Mouse (Mus musculus): ENCODE results near the gene Foxm1. TPM values are rescaled to one million over a fixed set of nuclear protein-coding genes. Genes with fewer than 3 reads are reported as not detected.

The Foxm1 gene
- polyA plus RNA-seq, 1 experiment from 2014 or later = 4.6 TPM

- H3K27me3 ChIP-seq (ENCODE audit: control insufficient read depth, insufficient read depth, low read length) = no peaks in the 10 kb centered on the region
- H3K36me3 ChIP-seq (ENCODE audit: control insufficient read depth, insufficient read depth, low read length) = peaks cover 46% of the 10 kb centered on the region
- no peak for ATAC-seq (ENCODE audit: low read depth)
- H3K9me3 ChIP-seq (ENCODE audit: control insufficient read depth, low read length) = no peaks in the 10 kb centered on the region
- H3K4me1 ChIP-seq (ENCODE audit: control insufficient read depth, insufficient read depth, low read length) = no peaks in the 10 kb centered on the region
- no peak overlapping the region for H3K27ac ChIP-seq (ENCODE audit: low read depth, low read length)
- 97% methylated on average over 13 of the region's 13 CpGs for WGBS
- H3K4me3 ChIP-seq (ENCODE audit: low read depth, low read length) = no peak overlapping the region
- no peak overlapping the region for H3K9ac ChIP-seq (replicated peaks; ENCODE audit: low read depth, low read length)
- H3K4me2 ChIP-seq (ENCODE audit: low read depth, low read length) = no peak overlapping the region
These were observed 47.5 kb downstream of the Foxm1 start for GRCm38 (mm10) chr6:128410305-128410704.

GRCm38 (mm10) chr6:128411115-128411514 is 48.3 kb downstream of the Foxm1 start:
- Histone ChIP-seq H3K9me3 (ENCODE audit: control insufficient read depth, low read length) (no peaks in the 10 kb centered on the region), H3K27ac (ENCODE audit: low read depth, low read length) (no peak overlapping the region), H3K9ac (replicated peaks; ENCODE audit: low read depth, low read length) (no peak overlapping the region), H3K36me3 (ENCODE audit: control insufficient read depth, insufficient read depth, low read length) (peaks cover 43% of the 10 kb centered on the region), H3K27me3 (ENCODE audit: control insufficient read depth, insufficient read depth, low read length) (no peaks in the 10 kb centered on the region), H3K4me1 (ENCODE audit: control insufficient read depth, insufficient read depth, low read length) (no peaks in the 10 kb centered on the region), H3K4me3 (ENCODE audit: low read depth, low read length) (no peak overlapping the region), H3K4me2 (ENCODE audit: low read depth, low read length) (no peak overlapping the region)
- ATAC-seq (ENCODE audit: low read depth) = peak; percentile 47; the same call in 1 of the 2 replicates
- WGBS = 26% methylated on average over 3 of the region's 3 CpGs

GRCm38 (mm10) chr6:128416169-128416568 is 53.4 kb downstream of the Foxm1 start:
- WGBS = 94% methylated on average over 5 of the region's 5 CpGs
- Histone ChIP-seq H3K4me1 (ENCODE audit: control insufficient read depth, insufficient read depth, low read length) (no peaks in the 10 kb centered on the region), H3K9ac (replicated peaks; ENCODE audit: low read depth, low read length) (no peak overlapping the region), H3K4me3 (ENCODE audit: low read depth, low read length) (no peak overlapping the region), H3K4me2 (ENCODE audit: low read depth, low read length) (no peak overlapping the region), H3K9me3 (ENCODE audit: control insufficient read depth, low read length) (no peaks in the 10 kb centered on the region), H3K27me3 (ENCODE audit: control insufficient read depth, insufficient read depth, low read length) (no peaks in the 10 kb centered on the region), H3K36me3 (ENCODE audit: control insufficient read depth, insufficient read depth, low read length) (peaks cover 22% of the 10 kb centered on the region; the same call in 1 of the 2 replicates), H3K27ac (ENCODE audit: low read depth, low read length) (no peak overlapping the region)
- ATAC-seq (ENCODE audit: low read depth) = no peak

GRCm38 (mm10) chr6:128418076-128418475 is 55.3 kb downstream of the Foxm1 start:
- no peak overlapping the region for H3K4me2 ChIP-seq (ENCODE audit: low read depth, low read length)
- no peak for ATAC-seq (ENCODE audit: low read depth)
- no peak overlapping the region for H3K27ac ChIP-seq (ENCODE audit: low read depth, low read length)
- WGBS = 93% methylated on average over 1 of the region's 1 CpGs
- H3K9ac ChIP-seq (replicated peaks; ENCODE audit: low read depth, low read length) = no peak overlapping the region
- H3K36me3 ChIP-seq (ENCODE audit: control insufficient read depth, insufficient read depth, low read length) = peaks cover 8% of the 10 kb centered on the region; the same call in 1 of the 2 replicates
- H3K27me3 ChIP-seq (ENCODE audit: control insufficient read depth, insufficient read depth, low read length) = no peaks in the 10 kb centered on the region
- H3K4me3 ChIP-seq (ENCODE audit: low read depth, low read length) = no peak overlapping the region
- H3K9me3 ChIP-seq (ENCODE audit: control insufficient read depth, low read length) = no peaks in the 10 kb centered on the region
- H3K4me1 ChIP-seq (ENCODE audit: control insufficient read depth, insufficient read depth, low read length) = no peaks in the 10 kb centered on the region

GRCm38 (mm10) chr6:128421036-128421435 is 58.3 kb downstream of the Foxm1 start:
- H3K36me3 ChIP-seq (ENCODE audit: control insufficient read depth, insufficient read depth, low read length) = no peaks in the 10 kb centered on the region
- no peak overlapping the region for H3K4me3 ChIP-seq (ENCODE audit: low read depth, low read length)
- no peaks in the 10 kb centered on the region for H3K9me3 ChIP-seq (ENCODE audit: control insufficient read depth, low read length)
- H3K4me1 ChIP-seq (ENCODE audit: control insufficient read depth, insufficient read depth, low read length) = 0 out of 2 replicates have a peak, but pooled peaks cover 3% of the 10 kb centered on the region
- no peaks in the 10 kb centered on the region for H3K27me3 ChIP-seq (ENCODE audit: control insufficient read depth, insufficient read depth, low read length)
- no peak for ATAC-seq (ENCODE audit: low read depth)
- no peak overlapping the region for H3K27ac ChIP-seq (ENCODE audit: low read depth, low read length)
- WGBS = 98% methylated on average over 2 of the region's 2 CpGs
- H3K9ac ChIP-seq (replicated peaks; ENCODE audit: low read depth, low read length) = no peak overlapping the region
- no peak overlapping the region for H3K4me2 ChIP-seq (ENCODE audit: low read depth, low read length)

GRCm38 (mm10) chr6:128421480-128421879 is 58.7 kb downstream of the Foxm1 start:
- Histone ChIP-seq H3K27ac (ENCODE audit: low read depth, low read length) (no peak overlapping the region), H3K4me3 (ENCODE audit: low read depth, low read length) (no peak overlapping the region), H3K4me1 (ENCODE audit: control insufficient read depth, insufficient read depth, low read length) (0 out of 2 replicates have a peak, but pooled peaks cover 3% of the 10 kb centered on the region), H3K36me3 (ENCODE audit: control insufficient read depth, insufficient read depth, low read length) (no peaks in the 10 kb centered on the region), H3K4me2 (ENCODE audit: low read depth, low read length) (no peak overlapping the region), H3K27me3 (ENCODE audit: control insufficient read depth, insufficient read depth, low read length) (no peaks in the 10 kb centered on the region), H3K9ac (replicated peaks; ENCODE audit: low read depth, low read length) (no peak overlapping the region), H3K9me3 (ENCODE audit: control insufficient read depth, low read length) (no peaks in the 10 kb centered on the region)
- 83% methylated on average over 3 of the region's 3 CpGs for WGBS
- no peak for ATAC-seq (ENCODE audit: low read depth)

- Histone ChIP-seq H3K27me3 (ENCODE audit: control insufficient read depth, insufficient read depth, low read length) (no peaks in the 10 kb centered on the region), H3K4me3 (ENCODE audit: low read depth, low read length) (peak overlapping the region; percentile 58), H3K27ac (ENCODE audit: low read depth, low read length) (peak overlapping the region; percentile 99), H3K4me1 (ENCODE audit: control insufficient read depth, insufficient read depth, low read length) (0 out of 2 replicates have a peak, but pooled peaks cover 3% of the 10 kb centered on the region), H3K4me2 (ENCODE audit: low read depth, low read length) (peak overlapping the region; percentile 76), H3K9me3 (ENCODE audit: control insufficient read depth, low read length) (no peaks in the 10 kb centered on the region), H3K9ac (replicated peaks; ENCODE audit: low read depth, low read length) (peak overlapping the region; percentile 74), H3K36me3 (ENCODE audit: control insufficient read depth, insufficient read depth, low read length) (no peaks in the 10 kb centered on the region)
- WGBS = 47% methylated on average over 15 of the region's 16 CpGs
- peak; percentile 39 for ATAC-seq (ENCODE audit: low read depth)
These were observed 60.9 kb downstream of the Foxm1 start for GRCm38 (mm10) chr6:128423496-128424268.

- under 1% methylated on average over 42 of the region's 42 CpGs for WGBS
- ATAC-seq (ENCODE audit: low read depth) = peak; percentile 96
- Histone ChIP-seq H3K4me1 (ENCODE audit: control insufficient read depth, insufficient read depth, low read length) (0 out of 2 replicates have a peak, but pooled peaks cover 3% of the 10 kb centered on the region), H3K4me2 (ENCODE audit: low read depth, low read length) (peak within 1 kb of the TSS; percentile 76), H3K9me3 (ENCODE audit: control insufficient read depth, low read length) (no peaks in the 10 kb centered on the region), H3K36me3 (ENCODE audit: control insufficient read depth, insufficient read depth, low read length) (no peaks in the 10 kb centered on the region), H3K4me3 (ENCODE audit: low read depth, low read length) (peak within 1 kb of the TSS; percentile 58), H3K27ac (ENCODE audit: low read depth, low read length) (peak within 1 kb of the TSS; percentile 99), H3K9ac (replicated peaks; ENCODE audit: low read depth, low read length) (peak within 1 kb of the TSS; percentile 74), H3K27me3 (ENCODE audit: control insufficient read depth, insufficient read depth, low read length) (no peaks in the 10 kb centered on the region)
These were observed 61.7 kb downstream of the Foxm1 start, which contains the start of gene Itfg2 for GRCm38 (mm10) chr6:128424269-128425019. Gene Itfg2 (minus strand): TSS chr6:128424931.

- no peak for ATAC-seq (ENCODE audit: low read depth)
- Histone ChIP-seq H3K36me3 (ENCODE audit: control insufficient read depth, insufficient read depth, low read length) (peaks cover 4% of the 10 kb centered on the region; the same call in 1 of the 2 replicates), H3K4me3 (ENCODE audit: low read depth, low read length) (peak overlapping the region; percentile 58)
These were observed 62.3 kb downstream of the Foxm1 start for GRCm38 (mm10) chr6:128425046-128425445.

More at GRCm38 (mm10) chr6:128425046-128425445, 62.3 kb downstream of the Foxm1 start:
- H3K9me3 ChIP-seq (ENCODE audit: control insufficient read depth, low read length) = no peaks in the 10 kb centered on the region
- peak overlapping the region; percentile 74 for H3K9ac ChIP-seq (replicated peaks; ENCODE audit: low read depth, low read length)
- H3K27me3 ChIP-seq (ENCODE audit: control insufficient read depth, insufficient read depth, low read length) = no peaks in the 10 kb centered on the region
- 19% methylated on average over 9 of the region's 9 CpGs for WGBS
- peak overlapping the region; percentile 65 for H3K4me2 ChIP-seq (ENCODE audit: low read depth, low read length)
- H3K4me1 ChIP-seq (ENCODE audit: control insufficient read depth, insufficient read depth, low read length) = 0 out of 2 replicates have a peak, but pooled peaks cover 3% of the 10 kb centered on the region
- H3K27ac ChIP-seq (ENCODE audit: low read depth, low read length) = peak overlapping the region; percentile 99
